Mouse (Mus musculus) CD4-positive, CD25-positive, alpha-beta regulatory T cell, adult 4 months (primary cell): ENCODE results near the gene Idh3b. TPM values are rescaled to one million over a fixed set of nuclear protein-coding genes. Genes with fewer than 3 reads are reported as not detected.

ENCODE experiments used
- ATAC-seq: one replicate; pipeline ENCODE4 v1.8.0; 2017
- polyA plus RNA-seq, 2 experiments: library from polyadenylated mRNA; unstranded; fragments of 100-300 nt; shearing (Covaris generic); gene quantifications; one replicate each; pipeline ENCODE4 v1.2.1; 2017

The Idh3b gene
- 100 to 1,000 TPM; 142 to 200 TPM for polyA plus RNA-seq

DNA sequence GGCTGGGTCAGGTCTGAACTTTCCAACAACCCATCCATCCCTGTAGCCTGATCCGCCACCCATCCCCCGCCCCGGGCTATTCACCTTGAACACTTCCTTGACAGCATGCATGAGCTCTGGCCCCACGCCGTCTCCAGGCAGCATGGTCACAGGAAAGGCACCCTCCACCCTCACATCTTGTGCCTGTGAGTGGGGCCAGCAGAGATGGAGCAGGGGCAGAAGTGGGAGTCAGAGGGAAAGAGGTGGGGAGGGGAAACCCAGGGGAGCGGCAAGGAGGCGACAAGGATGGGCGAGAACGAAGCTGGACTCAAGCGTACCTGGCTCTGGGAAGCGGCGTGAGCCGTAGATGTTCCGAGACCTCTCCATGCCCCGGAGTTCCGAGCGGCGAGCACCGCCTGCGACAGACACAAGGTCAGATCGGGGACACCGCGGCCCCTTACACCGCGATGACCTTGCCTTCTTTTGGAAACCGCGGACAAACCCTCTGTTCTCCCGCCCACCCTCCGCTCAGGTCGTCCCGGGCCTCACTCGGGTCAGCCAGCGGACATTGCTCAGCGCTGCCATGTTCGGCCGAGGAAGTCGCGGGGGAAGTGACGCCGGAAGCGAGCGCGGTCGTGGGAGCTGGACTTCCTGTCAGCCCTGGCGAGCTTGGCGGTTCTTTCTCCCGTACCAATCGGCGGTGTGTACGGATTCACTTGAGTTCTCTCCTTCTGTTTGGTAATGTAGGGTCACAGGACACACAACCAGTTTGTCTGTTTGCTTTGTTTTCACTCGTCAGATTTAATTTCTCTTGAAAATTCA lies at the start of gene Idh3b:
Gene Idh3b (minus strand): TSS at position 694 of the 801 bp plus-strand sequence.
- peak; percentile 93 for ATAC-seq

DNA sequence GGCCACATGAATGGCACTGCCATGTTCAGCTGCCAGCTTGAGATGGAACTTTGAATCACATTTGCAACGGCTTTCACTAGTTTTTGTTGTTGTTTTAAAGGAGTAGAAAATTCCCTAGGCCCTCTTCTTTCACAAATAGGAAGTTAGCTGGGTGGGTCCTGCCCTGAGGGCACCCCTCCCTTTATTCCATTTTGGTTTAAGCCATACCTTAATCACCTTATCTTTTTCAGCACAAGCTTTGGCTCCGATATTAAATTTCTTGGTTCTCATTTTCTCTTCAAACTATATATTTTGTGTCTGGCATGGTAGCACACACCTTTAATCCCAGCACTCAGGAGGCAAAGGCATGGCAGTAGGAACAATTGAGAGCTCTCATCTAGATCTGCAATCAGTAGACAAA lies 45.2 kb upstream of the Idh3b start:
- no peak for ATAC-seq

DNA sequence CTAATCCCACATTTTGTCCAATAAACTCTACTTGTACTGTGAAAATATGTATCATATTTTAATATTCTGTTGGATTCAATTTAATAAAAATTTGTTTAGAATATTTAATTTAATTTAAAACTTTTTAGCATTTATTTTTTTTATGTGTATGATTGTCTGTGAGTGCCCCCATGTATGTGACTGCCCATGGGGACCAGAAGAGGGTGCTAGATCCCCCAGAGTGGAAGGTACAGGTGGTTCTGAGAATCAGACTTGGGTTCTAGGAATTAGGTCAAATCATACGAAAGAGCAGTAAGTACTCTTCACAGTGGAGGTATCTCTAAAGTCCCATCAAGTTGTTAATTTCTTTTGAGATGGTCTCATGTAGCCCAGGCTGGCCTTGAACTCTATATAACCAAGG lies 42.7 kb upstream of the Idh3b start:
- no peak for ATAC-seq

DNA sequence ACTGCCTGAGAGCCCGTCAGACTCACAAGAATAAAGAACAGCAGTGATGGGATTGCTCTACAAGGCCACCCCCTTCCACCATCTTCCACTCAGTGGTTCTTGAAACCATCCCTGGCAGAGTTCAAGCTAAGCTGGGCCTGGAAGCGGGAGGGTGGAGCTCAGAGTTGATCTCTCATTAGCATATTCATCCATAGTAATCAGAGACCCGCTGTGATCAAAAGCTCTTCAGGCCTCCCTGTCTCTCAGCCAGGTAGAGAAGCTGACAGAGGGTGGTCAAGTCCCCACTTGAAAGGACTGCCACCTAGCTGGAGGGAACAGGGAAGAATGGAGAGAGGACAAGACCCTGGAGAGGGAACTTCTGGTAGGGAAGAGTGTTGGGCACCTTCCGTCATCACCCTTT lies 18.7 kb upstream of the Idh3b start:
- ATAC-seq = no peak

DNA sequence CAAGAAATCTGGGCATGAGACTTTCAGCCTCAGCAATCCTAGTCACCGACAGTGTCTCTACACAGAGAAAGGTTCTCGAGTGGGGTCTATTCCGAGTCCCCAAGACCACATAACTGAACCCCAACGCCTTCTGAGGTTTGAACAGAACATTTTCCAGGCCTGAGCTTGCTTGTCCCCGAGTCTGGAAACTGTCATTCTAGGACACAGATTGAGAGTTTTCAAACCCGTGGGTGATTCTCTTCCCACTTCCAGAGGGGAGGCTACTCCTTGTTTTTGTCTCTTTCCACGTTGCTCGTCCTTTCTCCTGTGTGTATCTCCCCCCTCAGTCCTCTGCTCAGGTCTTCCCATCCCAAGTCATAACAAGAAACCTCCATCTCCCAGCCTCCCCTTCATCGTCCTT lies 13.2 kb upstream of the Idh3b start:
- no peak for ATAC-seq

DNA sequence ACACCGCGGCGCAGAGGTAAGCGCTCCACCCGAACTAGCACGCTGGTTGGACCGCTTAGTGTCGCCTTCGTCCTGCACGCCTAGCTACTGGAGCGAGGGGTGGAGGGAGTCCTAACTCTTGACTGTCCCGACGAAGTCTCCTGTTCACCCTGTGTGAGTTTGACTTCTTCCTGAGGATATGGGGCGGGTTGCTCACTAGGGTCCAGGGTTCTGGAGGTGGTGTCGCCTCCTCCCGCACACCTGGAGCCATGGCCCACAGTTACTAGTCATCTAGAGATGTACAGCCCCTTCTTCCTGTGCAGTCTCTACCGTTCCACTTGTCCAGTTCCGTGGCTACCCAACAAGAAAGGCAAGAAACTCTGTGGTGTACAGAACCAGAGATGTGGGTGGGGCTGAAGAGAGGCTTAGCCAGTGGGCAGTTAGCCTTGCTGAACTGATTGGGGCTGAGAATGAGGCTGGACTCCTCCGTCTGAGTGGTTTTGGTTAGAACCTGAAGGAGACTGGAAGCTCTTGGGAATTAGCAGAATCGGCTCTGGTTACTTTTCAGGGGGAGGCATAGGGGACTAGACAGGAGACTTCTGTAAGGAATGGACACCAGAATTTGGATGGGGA lies 11.9 kb upstream of the Idh3b start:
- no peak for ATAC-seq

DNA sequence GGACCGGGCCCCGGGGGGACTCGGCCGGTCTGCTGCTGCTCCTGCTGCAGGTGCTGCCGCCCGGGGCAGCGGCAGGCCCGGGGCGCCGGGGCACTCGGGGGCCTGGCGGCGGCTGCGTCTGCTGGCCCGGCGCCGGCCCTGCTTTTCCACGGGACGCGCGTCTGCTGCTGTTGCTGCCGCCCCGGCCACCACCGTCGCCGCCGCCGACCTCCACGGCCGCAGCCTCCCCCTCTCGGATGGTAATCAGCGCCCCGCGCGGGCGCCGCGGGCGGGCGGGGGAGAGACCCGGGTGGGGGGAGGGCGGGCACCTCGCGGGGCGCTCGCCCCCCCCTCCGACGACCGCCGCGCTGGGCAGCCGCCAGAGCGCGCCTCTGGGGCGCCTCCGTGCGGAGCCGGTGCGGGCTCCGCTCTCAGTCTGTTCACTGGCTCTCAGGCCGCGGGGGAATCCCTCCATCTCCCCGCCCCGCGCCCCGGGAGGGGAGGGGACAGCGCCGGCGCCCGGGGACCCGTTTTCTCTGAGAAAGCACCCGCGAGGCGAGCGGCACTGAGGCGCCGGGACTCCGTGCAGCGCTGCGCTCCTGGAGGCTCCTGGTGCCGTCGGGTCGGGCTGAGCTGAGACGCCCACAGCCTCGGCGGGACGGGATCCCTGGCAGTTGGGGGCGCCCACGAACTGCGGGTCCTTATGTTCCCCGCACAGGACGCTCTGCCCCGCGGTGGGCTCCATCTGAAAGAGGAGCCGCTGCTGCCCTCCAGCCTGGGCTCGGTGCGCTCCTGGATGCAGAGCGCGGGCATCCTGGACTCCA lies 11.2 kb upstream of the Idh3b start:
- peak; percentile 30 for ATAC-seq

DNA sequence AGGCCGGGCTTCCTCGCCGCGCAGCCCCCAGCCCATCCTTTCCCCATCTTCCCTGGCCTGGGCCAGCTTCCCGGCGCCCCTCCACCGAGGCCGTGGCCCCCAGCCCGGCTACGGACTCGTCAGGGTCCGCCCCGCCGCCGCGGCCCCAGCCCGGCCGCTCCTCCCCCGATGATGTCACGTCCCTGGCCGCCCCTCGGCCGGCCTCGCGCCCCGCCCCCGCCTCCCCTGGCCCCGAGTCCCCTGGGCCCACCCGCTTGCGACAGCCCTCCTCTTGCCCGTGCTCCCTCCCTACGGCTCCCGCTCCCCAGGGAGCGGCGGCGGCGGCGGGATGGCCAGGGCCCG lies 10.6 kb upstream of the Idh3b start, which contains the start of gene Ebf4:
Gene Ebf4 (plus strand): TSS at position 234 of the 342 bp plus-strand sequence.
- ATAC-seq = no peak

DNA sequence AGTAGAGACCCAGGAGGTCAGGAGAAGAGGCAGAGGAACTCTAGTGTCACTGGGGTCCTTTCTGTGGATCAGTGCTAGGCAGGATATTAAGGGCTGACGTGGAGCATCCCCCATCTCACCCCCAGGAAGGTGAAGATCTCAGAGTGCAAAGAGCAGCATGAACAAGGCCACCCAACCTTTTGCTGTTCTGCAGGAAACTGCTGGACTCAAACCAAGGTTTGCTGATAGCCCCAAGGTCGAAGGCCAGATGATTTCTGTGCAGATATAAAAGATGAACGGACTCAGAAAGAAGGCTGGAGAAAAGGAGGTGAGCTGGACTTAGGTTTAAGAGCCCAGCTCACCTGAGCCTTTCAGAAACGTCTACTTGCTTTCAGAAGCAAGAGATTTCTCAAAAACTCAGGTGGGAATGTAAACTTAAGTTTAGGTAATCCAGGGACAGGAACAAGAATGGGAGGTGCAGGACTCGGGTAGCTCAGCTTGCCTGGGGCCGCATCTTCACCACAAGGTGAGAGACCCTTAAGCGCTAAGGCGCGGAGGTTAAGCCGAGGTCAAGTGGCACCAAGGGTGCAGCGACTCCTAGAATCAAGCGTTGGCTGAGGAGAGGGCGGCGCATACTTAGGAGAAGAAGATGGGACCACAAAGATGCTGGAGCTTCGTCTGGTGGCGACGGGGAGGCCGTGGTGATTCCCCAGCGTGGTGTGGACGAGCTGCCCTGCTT lies 10.0 kb upstream of the Idh3b start:
- no peak for ATAC-seq

DNA sequence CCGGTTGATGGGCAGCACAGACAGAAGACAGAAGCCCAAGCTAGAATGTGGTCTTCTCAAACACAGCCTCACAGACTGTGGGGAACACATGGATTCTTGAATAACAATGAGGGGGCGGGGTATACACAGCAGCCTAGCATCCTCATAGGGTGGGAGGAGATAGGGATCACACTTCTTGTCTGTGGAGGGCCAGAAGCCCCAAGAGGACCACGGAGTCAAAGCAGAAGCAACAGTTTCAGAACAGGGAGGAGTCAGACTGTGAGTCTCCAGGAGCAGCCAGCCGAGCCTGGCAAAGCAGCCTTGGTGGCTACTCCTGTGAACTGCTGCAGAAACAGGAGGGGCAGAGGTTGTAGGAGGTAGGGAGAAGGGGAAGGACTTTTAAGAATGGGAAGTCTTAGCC lies 9.1 kb upstream of the Idh3b start:
- no peak for ATAC-seq

DNA sequence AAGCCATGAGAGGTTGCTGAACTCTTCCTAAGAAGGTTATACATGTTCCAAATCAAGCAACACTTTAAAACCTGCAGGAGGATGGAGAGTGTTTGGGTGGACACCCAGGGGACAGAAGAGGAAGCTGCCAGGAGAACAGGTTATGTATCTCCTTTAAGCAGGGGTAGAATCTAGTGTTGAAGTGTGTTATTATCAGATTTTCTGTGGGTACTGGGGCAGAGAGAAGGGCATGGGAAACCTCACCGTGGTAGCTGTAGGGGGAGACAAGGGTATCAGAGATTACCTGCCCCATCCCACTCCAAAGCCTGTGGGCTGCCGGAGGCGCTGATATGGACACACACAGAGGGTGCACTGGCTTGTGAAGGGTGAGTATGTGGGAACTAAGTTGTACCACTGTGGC lies 8.7 kb upstream of the Idh3b start:
- no peak for ATAC-seq

DNA sequence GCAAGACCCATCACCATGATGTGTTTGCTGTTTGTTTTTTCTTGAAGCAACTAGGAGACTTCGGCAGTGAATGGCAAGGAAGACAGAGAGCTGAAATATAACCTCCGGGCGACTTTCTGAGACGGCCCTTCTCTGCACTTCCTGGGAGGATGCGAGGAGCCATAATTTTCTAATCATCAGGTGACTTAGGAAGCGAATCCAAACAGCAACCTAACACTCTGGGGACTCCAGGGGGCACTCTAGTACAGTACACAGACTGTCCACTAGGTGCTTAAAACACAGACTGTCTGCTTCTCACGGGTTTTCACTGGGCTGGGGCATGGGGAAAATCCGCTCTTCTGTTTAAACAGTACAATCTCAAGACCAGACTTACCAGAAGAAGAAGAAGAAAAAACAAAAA lies 7.1 kb upstream of the Idh3b start:
- peak; percentile 93 for ATAC-seq

DNA sequence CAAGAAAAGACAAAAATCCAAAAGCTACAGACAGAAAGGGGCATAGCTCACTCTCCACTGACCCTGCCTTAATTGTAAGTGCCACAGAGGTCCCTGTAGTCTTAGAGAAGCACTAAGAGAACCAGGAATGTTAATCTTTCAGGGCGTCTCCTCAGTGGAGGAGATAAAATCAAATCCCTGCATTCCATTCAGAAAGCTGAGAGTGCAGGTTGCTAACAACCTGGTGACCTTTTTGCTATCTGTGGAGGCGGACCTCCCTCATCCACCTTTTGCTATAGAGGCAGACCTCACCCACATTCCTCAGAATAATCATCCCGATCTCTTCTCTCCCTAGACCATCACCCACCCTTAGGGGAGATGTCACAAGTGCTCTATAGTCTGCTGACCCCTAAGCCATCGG lies 4.7 kb upstream of the Idh3b start:
- ATAC-seq = no peak

DNA sequence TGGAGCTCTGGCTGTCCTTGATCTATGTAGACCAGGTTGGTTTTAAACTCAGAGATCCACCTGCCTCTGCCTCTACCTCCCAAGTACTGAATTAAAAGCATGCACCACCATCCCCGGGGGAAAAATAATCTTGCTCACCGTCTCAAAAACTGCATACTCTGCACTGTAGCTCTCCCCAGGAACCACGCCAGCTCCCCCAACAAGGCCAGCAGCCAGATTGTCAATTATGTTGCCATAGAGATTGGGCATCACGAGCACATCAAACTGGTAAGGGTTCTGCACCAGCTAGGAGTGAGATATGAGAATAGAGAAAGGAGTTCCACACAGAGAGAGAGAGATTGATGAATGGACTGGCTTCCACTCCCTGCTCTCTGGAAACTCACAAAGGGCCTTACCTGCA lies 3.5 kb downstream of the Idh3b start:
- no peak for ATAC-seq

DNA sequence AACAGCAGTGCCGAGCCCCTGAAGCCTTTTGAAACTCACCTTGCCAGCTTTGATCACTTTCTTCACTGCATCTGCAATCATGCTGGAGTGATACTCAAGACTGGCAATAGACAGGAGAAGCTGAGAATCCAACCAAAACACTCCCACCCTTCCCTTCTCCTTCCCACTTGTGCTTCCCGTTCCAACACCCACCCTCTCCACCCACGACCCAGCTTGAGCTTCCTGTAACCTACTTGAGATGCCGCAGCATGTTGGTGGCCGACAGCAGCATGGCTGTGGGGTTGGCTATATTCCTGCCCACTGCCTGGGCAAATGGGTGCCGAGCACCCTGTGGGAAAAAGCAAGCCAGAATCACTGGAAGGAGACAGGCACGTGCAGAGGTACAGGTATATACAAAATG lies 4.1 kb downstream of the Idh3b start:
- ATAC-seq = no peak

DNA sequence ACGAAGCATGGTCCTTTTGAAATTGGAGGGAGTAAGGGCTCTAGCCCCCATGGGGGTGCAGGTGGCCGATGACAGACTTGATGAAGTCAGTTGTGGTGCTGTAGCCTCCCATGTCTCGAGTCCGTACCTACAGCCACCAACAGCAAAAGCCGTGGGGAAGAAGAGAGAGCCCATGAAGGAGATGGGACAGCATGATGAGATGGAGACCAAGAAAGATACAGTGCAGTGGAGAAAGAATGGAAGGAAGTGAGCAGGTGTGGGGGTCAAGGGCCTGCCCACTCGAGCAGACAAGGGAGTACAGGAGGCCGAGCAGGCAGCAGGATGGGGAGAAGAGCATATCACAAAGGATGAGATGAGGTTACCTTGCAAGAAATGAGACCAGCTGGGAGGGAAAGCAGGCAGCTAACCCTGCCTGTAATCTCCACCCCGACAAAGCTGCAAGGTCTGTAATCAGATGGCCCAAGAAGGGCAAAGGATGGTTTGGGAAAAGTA lies 4.7 kb downstream of the Idh3b start:
- ATAC-seq = no peak

DNA sequence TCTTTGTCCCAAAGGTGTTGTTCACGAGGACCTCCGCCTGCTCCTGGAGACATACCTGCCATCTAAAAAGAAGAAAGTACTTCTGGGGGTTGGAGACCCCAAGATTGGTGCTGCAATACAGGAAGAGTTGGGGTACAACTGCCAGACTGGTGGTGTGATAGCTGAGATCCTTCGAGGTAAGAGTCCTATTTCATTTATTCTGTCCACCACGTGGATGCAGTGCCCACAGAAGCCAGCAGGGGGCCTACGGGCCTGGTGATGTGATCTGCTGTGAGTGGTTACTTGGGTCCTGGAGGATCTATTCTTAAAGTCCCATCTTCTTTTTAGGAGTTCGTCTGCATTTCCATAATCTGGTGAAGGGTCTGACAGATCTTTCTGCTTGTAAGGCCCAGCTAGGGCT lies 8.7 kb downstream of the Idh3b start:
- no peak for ATAC-seq

DNA sequence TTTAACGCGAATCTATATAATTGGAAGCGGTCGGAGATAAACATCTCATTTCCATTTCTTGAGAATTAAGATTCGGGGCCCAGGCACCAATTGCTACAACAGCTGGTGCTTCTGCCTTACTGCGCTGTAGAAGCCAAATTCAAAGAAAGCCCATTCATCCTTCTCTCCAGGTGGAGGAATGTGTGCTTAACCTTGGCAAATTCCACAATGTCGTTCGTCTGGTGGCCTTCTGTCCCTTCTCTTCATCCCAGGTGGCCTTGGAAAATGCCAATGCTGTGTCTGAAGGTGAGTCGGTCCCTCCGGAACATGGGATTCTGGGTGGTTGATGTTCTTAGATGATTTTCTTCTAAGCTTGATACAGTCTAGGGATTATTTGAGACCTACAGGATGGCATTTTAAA lies 9.5 kb downstream of the Idh3b start:
- ATAC-seq = no peak

DNA sequence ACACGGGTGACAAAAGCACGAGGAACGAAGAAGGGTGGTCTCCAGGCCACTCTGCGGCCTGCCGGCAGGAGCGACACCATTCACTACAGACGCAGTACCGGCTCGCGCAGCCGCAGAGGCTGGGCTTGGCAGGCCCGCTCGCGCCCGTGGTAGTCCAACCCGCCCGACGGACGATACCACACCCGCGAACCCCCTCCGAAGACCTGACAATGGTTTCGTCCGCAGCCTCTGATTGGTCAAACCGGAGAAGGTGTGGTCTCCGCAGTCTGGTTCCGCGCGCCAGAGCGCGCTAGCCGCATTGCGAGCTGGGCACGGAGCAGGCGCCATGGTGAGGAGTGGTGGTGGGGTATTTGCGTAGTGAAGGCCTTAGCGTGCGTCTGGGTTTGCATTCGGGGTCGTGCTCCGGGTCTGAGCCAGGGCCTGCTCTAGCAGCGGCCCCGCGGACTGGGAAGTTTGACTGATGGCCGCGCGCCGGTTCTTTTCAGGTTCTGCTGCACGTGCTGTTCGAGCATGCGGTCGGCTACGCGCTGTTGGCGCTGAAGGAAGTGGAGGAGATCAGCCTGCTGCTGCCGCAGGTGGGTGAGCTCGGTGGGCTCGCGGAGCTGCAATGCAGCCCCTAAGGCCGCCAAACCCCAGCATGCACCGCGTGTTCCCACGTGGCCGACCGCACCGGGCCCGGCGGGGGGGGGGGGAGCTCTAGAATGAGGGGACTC lies 10.0 kb downstream of the Idh3b start, which contains the start of gene Nop56:
Gene Nop56 (plus strand): TSS at position 282 of the 713 bp plus-strand sequence.
- peak; percentile 95 for ATAC-seq

DNA sequence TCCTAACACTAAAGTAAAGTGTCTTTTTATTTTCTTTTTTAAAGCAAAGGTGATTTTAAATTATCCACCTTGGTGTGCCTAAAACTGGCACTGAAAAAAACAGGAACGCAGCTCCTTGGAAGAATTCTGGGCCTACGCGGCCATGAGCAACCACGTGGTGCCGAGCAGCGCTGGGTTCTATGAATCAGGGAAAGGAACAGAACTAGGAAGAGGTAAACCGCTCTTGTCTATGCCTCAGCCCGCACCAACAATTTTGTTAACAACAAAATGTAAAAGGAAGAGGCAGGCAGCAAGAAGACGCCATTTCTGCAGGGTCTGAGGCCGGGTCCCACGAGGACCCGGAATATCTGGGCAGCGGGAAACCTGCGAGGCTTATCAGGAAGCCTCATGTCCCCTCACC lies 10.6 kb downstream of the Idh3b start:
- ATAC-seq = peak; percentile 11

DNA sequence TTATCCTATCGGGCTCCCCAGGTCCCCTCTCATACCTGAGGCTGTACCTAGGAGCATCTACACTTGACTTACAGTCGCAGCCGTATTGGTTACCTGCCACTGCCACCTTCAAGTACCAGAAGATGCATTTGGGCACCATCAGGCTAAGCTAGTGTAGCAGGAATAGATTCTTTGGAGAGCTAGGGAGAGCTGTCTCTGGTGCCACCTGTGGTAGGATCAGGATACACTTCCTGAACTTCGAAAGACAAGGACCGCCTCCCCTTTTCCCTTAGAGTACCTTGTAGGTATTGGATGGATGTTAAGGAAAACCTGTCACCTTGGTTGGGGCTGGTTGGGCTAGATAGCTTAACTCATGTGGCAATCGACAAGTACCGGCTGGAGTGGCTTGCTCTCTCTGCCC lies 16.3 kb downstream of the Idh3b start:
- ATAC-seq = no peak

DNA sequence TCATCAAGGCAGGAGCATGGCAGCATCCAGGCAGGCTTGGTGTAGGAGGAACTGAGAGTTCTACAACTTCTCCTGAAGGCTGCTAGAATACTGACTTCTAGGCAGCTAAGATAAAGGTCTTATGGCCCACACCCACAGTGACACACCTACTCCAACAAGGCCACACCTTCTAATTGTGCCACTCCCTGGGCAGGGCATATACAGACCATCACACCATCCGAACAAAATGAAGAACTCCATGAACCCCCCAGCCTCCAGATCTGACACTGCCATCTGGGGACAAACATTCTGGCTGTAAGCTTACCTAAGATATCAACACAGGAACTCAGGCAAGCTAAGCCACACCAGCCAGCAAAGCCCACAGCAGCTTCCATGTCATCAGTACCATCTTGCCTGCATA lies 18.8 kb downstream of the Idh3b start:
- ATAC-seq = no peak
